Mouse (Mus musculus): ENCODE measurements around the gene Pecam1.

DNA sequence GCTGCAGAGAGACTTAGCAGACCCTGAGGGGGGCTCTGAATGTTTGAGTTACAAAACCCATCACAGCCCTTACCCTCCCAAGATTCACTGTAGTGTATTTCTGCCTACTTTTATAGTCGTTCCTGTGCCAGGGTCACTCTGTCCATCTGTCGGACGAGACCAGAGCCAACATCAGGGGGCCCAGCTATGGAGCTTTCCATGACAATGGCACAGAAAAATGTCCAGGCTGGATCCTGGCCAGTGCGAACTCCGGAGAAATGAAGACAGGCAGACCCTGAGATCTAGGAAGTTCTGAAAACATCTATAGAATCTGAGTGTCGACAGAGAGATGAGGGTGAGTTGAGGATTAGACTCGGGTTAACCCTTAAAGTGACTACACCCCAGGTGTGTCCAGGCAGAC lies 82.1 kb downstream of the Pecam1 start:
- TF ChIP-seq CTCF (IDR thresholded peaks at IDR 0.05; ENCODE audit: low read depth): no peak
- no peak for TF ChIP-seq EP300 (IDR thresholded peaks at IDR 0.05; ENCODE audit: low read depth)
